Mouse (Mus musculus) embryonic facial prominence, embryonic 12.5 days (tissue): ENCODE measurements at regions not wholly inside any gene's neighbourhood (a gene's known extent, or its start where the extent isn't known, plus 50 kb on each side); places are given as distances from the start of the nearest gene placed in this dataset.

Source experiments
- ATAC-seq: fragments of 200-750 bp; cut with Nextera tagmentation; 2 replicates; pipeline ENCODE4 v1.8.0; 2017; ENCODE audit not compliant: insufficient number of reproducible peaks, insufficient read depth, low FRiP score, low TSS enrichment
- H3K27ac ChIP-seq: fragments of 300-500 bp; sonication (generic); 2 replicates; pipeline ENCODE4 v1.5.1; 2016; ENCODE audit warnings: mild to moderate bottlenecking
- H3K27me3 ChIP-seq: fragments of 300-500 bp; sonication (generic); 2 replicates; pipeline ENCODE4 v1.6.1; 2016; ENCODE audit warnings: mild to moderate bottlenecking, moderate library complexity
- H3K36me3 ChIP-seq: fragments of 300-500 bp; sonication (generic); 2 replicates; pipeline ENCODE4 v1.6.1; 2016; ENCODE audit warnings: mild to moderate bottlenecking
- H3K4me1 ChIP-seq: fragments of 300-500 bp; sonication (generic); 2 replicates; pipeline ENCODE4 v1.6.1; 2016
- H3K4me2 ChIP-seq: fragments of 300-500 bp; sonication (generic); replicated peaks from 2 replicates; pipeline ENCODE4 v1.6.1; 2016; ENCODE audit warnings: mild to moderate bottlenecking, moderate library complexity
- H3K4me3 ChIP-seq: fragments of 300-500 bp; sonication (generic); 2 replicates; pipeline ENCODE4 v1.5.1; 2016; ENCODE audit warnings: mild to moderate bottlenecking
- H3K9ac ChIP-seq: fragments of 300-500 bp; sonication (generic); 2 replicates; pipeline ENCODE4 v1.6.1; 2016; ENCODE audit warnings: mild to moderate bottlenecking, moderate library complexity
- H3K9me3 ChIP-seq: fragments of 300-500 bp; sonication (generic); 2 replicates; pipeline ENCODE4 v1.6.1; 2016; ENCODE audit warnings: mild to moderate bottlenecking, moderate library complexity
- WGBS: fragments of 180-500 bp; shearing (Covaris S2); methylation state at CpG from one replicate; pipeline ENCODE4 v1.1.7; 2016; 5-methylcytosine and 5-hydroxymethylcytosine counted together

- ATAC-seq = no peak
- WGBS = 80% methylated on average over 11 of the region's 11 CpGs
Measured at GRCm38 (mm10) chr10:23542712-23543111, 192.1 kb upstream of the Eya4 start.

GRCm38 (mm10) chr10:23541914-23542313 lies 191.3 kb upstream of the Eya4 start:
- no peak overlapping the region for H3K27ac ChIP-seq
- 34% methylated on average over 5 of the region's 5 CpGs for WGBS
- no peaks in the 10 kb centered on the region for H3K9me3 ChIP-seq
- H3K4me1 ChIP-seq = no peaks in the 10 kb centered on the region
- H3K4me3 ChIP-seq = no peak overlapping the region
- ATAC-seq = no peak
- H3K9ac ChIP-seq = no peak overlapping the region
- H3K36me3 ChIP-seq = no peaks in the 10 kb centered on the region
- H3K27me3 ChIP-seq = no peaks in the 10 kb centered on the region
- no peak overlapping the region for H3K4me2 ChIP-seq

More at GRCm38 (mm10) chr10:23542712-23543111, 192.1 kb upstream of the Eya4 start:
- H3K4me3 ChIP-seq = no peak overlapping the region
- peaks cover 2% of the 10 kb centered on the region; the same call in 1 of the 2 replicates for H3K4me1 ChIP-seq
- H3K9me3 ChIP-seq = no peaks in the 10 kb centered on the region
- no peak overlapping the region for H3K4me2 ChIP-seq
- H3K27ac ChIP-seq = no peak overlapping the region
- H3K27me3 ChIP-seq = no peaks in the 10 kb centered on the region
- H3K9ac ChIP-seq = no peak overlapping the region
- no peaks in the 10 kb centered on the region for H3K36me3 ChIP-seq

- Histone ChIP-seq H3K9ac (no peak overlapping the region), H3K4me2 (no peak overlapping the region), H3K36me3 (no peaks in the 10 kb centered on the region), H3K9me3 (no peaks in the 10 kb centered on the region), H3K27ac (no peak overlapping the region), H3K27me3 (no peaks in the 10 kb centered on the region), H3K4me1 (no peaks in the 10 kb centered on the region), H3K4me3 (no peak overlapping the region)
- ATAC-seq = no peak
Measured at GRCm38 (mm10) chr10:23534636-23535035, 184.1 kb upstream of the Eya4 start.

GRCm38 (mm10) chr10:23531964-23532758 lies 181.6 kb upstream of the Eya4 start:
- no peaks in the 10 kb centered on the region for H3K9me3 ChIP-seq
- H3K4me2 ChIP-seq = no peak overlapping the region
- H3K27me3 ChIP-seq = no peaks in the 10 kb centered on the region
- WGBS = 84% methylated on average over 17 of the region's 17 CpGs
- H3K4me1 ChIP-seq = no peaks in the 10 kb centered on the region
- no peak overlapping the region for H3K9ac ChIP-seq
- no peaks in the 10 kb centered on the region for H3K36me3 ChIP-seq
- H3K27ac ChIP-seq = no peak overlapping the region
- ATAC-seq = no peak
- H3K4me3 ChIP-seq = no peak overlapping the region

GRCm38 (mm10) chr10:23530715-23531114 lies 180.1 kb upstream of the Eya4 start:
- no peak overlapping the region for H3K4me2 ChIP-seq
- no peaks in the 10 kb centered on the region for H3K27me3 ChIP-seq
- 78% methylated on average over 3 of the region's 3 CpGs for WGBS
- H3K9me3 ChIP-seq = no peaks in the 10 kb centered on the region
- H3K9ac ChIP-seq = no peak overlapping the region
- ATAC-seq = no peak
- no peaks in the 10 kb centered on the region for H3K4me1 ChIP-seq
- no peak overlapping the region for H3K27ac ChIP-seq
- no peak overlapping the region for H3K4me3 ChIP-seq
- no peaks in the 10 kb centered on the region for H3K36me3 ChIP-seq

- Histone ChIP-seq H3K27ac (no peak overlapping the region), H3K9ac (no peak overlapping the region), H3K4me2 (no peak overlapping the region), H3K4me1 (no peaks in the 10 kb centered on the region), H3K36me3 (no peaks in the 10 kb centered on the region), H3K4me3 (no peak overlapping the region), H3K27me3 (no peaks in the 10 kb centered on the region), H3K9me3 (no peaks in the 10 kb centered on the region)
- no peak for ATAC-seq
Measured at GRCm38 (mm10) chr10:23526796-23527195, 176.2 kb upstream of the Eya4 start.

- H3K27ac ChIP-seq = no peak overlapping the region
- 60% methylated on average over 1 of the region's 1 CpGs for WGBS
- H3K36me3 ChIP-seq = no peaks in the 10 kb centered on the region
- no peaks in the 10 kb centered on the region for H3K9me3 ChIP-seq
- no peak overlapping the region for H3K4me3 ChIP-seq
- no peak overlapping the region for H3K9ac ChIP-seq
- no peak overlapping the region for H3K4me2 ChIP-seq
- no peak for ATAC-seq
- H3K27me3 ChIP-seq = no peaks in the 10 kb centered on the region
- H3K4me1 ChIP-seq = no peaks in the 10 kb centered on the region
Measured at GRCm38 (mm10) chr10:23522664-23523063, 172.1 kb upstream of the Eya4 start.

GRCm38 (mm10) chr10:23493647-23494046 lies 143.1 kb upstream of the Eya4 start:
- no peak overlapping the region for H3K9ac ChIP-seq
- no peak overlapping the region for H3K27ac ChIP-seq
- H3K9me3 ChIP-seq = no peaks in the 10 kb centered on the region
- 78% methylated on average over 7 of the region's 7 CpGs for WGBS
- no peak overlapping the region for H3K4me3 ChIP-seq
- ATAC-seq = no peak
- no peaks in the 10 kb centered on the region for H3K36me3 ChIP-seq
- 0 out of 2 replicates have a peak, but pooled peaks cover 3% of the 10 kb centered on the region for H3K4me1 ChIP-seq
- no peak overlapping the region for H3K4me2 ChIP-seq
- no peaks in the 10 kb centered on the region for H3K27me3 ChIP-seq

- no peak for ATAC-seq
- Histone ChIP-seq H3K4me3 (no peak overlapping the region), H3K9ac (no peak overlapping the region), H3K36me3 (no peaks in the 10 kb centered on the region), H3K27ac (no peak overlapping the region), H3K27me3 (no peaks in the 10 kb centered on the region), H3K4me2 (no peak overlapping the region), H3K4me1 (0 out of 2 replicates have a peak, but pooled peaks cover 3% of the 10 kb centered on the region), H3K9me3 (no peaks in the 10 kb centered on the region)
- WGBS = 82% methylated on average over 5 of the region's 5 CpGs
Measured at GRCm38 (mm10) chr10:23492971-23493370, 142.4 kb upstream of the Eya4 start.

GRCm38 (mm10) chr10:23488996-23489395 lies 138.4 kb upstream of the Eya4 start:
- no peaks in the 10 kb centered on the region for H3K36me3 ChIP-seq
- H3K4me2 ChIP-seq = no peak overlapping the region
- H3K4me1 ChIP-seq = 0 out of 2 replicates have a peak, but pooled peaks cover 3% of the 10 kb centered on the region
- no peaks in the 10 kb centered on the region for H3K9me3 ChIP-seq
- H3K27ac ChIP-seq = peak overlapping the region; percentile 73
- H3K9ac ChIP-seq = no peak overlapping the region
- H3K27me3 ChIP-seq = no peaks in the 10 kb centered on the region
- no peak overlapping the region for H3K4me3 ChIP-seq
- whole genome bisulfite sequencing = 33% methylated on average over 3 of the region's 3 CpGs
- ATAC-seq = no peak

- H3K27ac ChIP-seq = no peak overlapping the region
- H3K4me2 ChIP-seq = no peak overlapping the region
- H3K27me3 ChIP-seq = no peaks in the 10 kb centered on the region
- ATAC-seq = no peak
- H3K4me1 ChIP-seq = no peaks in the 10 kb centered on the region
- no peaks in the 10 kb centered on the region for H3K9me3 ChIP-seq
- H3K4me3 ChIP-seq = no peak overlapping the region
- H3K36me3 ChIP-seq = no peaks in the 10 kb centered on the region
- no peak overlapping the region for H3K9ac ChIP-seq
Measured at GRCm38 (mm10) chr10:23480474-23480873, 129.9 kb upstream of the Eya4 start.

- Histone ChIP-seq H3K4me3 (no peak overlapping the region), H3K9ac (no peak overlapping the region), H3K36me3 (no peaks in the 10 kb centered on the region), H3K4me1 (no peaks in the 10 kb centered on the region), H3K4me2 (no peak overlapping the region), H3K27me3 (no peaks in the 10 kb centered on the region), H3K27ac (no peak overlapping the region), H3K9me3 (no peaks in the 10 kb centered on the region)
- no peak for ATAC-seq
- 79% methylated on average over 2 of the region's 2 CpGs for WGBS
Measured at GRCm38 (mm10) chr10:23478902-23479301, 128.3 kb upstream of the Eya4 start.
